Mouse (Mus musculus): ENCODE measurements around the gene Dkk2. TPM values are rescaled to one million over a fixed set of nuclear protein-coding genes. Genes with fewer than 3 reads are reported as not detected.
"Not testable (repeated sequence)": the region's sequence is repeated elsewhere in the genome, so short reads cannot be mapped to it uniquely, and the experiment has no call there.

Gene Dkk2
- polyA plus RNA-seq (2015; fragmentation: Nextera tagmentation; extraction: Ambion mirVana): 2.5 TPM in 2 replicates

- peak within 1 kb of the TSS; percentile 93 for H3K4me2 ChIP-seq
- no peak within 1 kb of the TSS for H3K27ac ChIP-seq
- peak; percentile 66 for ATAC-seq (ENCODE audit: borderline replicate concordance, extremely low read depth, low FRiP score, low TSS enrichment)
- H3K36me3 ChIP-seq: no peaks in the 10 kb centered on the region
- no peaks in the 10 kb centered on the region for H3K9me3 ChIP-seq
- H3K4me3 ChIP-seq: peak within 1 kb of the TSS; percentile 43
- H3K4me1 ChIP-seq: peaks cover 34% of the 10 kb centered on the region
- no peak within 1 kb of the TSS for H3K9ac ChIP-seq
- peaks cover 33% of the 10 kb centered on the region for H3K27me3 ChIP-seq
- WGBS: under 1% methylated on average over 33 of the region's 33 CpGs
Observed at GRCm38 (mm10) chr3:132085112-132085822, at the start of gene Dkk2. Gene Dkk2 (plus strand): TSS chr3:132085292.

DNA sequence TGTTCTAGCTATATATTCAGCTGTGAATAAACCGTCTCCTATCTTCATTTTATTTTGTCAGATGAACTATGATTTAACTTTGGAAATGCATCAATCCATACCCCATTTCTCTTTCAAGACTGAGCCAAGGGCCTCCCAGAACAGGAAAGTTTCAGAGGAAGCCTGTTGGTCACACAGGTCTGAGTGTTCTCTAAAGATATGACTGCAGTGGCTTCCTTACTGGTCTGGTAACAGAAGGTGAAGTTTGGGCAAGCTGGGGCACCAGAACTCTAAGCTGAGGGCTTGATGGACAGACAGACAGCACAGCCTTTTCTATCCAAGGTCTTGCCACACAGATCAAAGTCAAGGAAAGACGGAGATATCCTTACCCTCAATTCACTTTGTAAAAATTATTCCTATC, 48.4 kb upstream of the Dkk2 start:
- Histone ChIP-seq H3K27me3 (no peaks in the 10 kb centered on the region), H3K4me1 (0 out of 2 replicates have a peak, but pooled peaks cover 2% of the 10 kb centered on the region), H3K9me3 (no peaks in the 10 kb centered on the region), H3K36me3 (no peaks in the 10 kb centered on the region), H3K4me2 (no peak overlapping the region), H3K4me3 (no peak overlapping the region), H3K9ac (no peak overlapping the region), H3K27ac (no peak overlapping the region)
- WGBS: 85% methylated on average over 2 of the region's 2 CpGs
- ATAC-seq (ENCODE audit: borderline replicate concordance, extremely low read depth, low FRiP score, low TSS enrichment): no peak

- no peak overlapping the region for H3K9ac ChIP-seq
- no peaks in the 10 kb centered on the region for H3K36me3 ChIP-seq
- H3K27me3 ChIP-seq: no peaks in the 10 kb centered on the region
- H3K4me1 ChIP-seq: 0 out of 2 replicates have a peak, but pooled peaks cover 2% of the 10 kb centered on the region
- H3K27ac ChIP-seq: no peak overlapping the region
- 37% methylated on average over 10 of the region's 10 CpGs for WGBS
- no peak overlapping the region for H3K4me3 ChIP-seq
- ATAC-seq (ENCODE audit: borderline replicate concordance, extremely low read depth, low FRiP score, low TSS enrichment): no peak
- no peak overlapping the region for H3K4me2 ChIP-seq
- H3K9me3 ChIP-seq: no peaks in the 10 kb centered on the region
Observed at GRCm38 (mm10) chr3:132037670-132038069, 47.4 kb upstream of the Dkk2 start.

GRCm38 (mm10) chr3:132040066-132040465, 45.0 kb upstream of the Dkk2 start:
- WGBS: 62% methylated on average over 3 of the region's 3 CpGs
- H3K9me3 ChIP-seq: no peaks in the 10 kb centered on the region
- ATAC-seq (ENCODE audit: borderline replicate concordance, extremely low read depth, low FRiP score, low TSS enrichment): no peak
- no peak overlapping the region for H3K9ac ChIP-seq
- no peaks in the 10 kb centered on the region for H3K4me1 ChIP-seq
- H3K27me3 ChIP-seq: no peaks in the 10 kb centered on the region
- H3K27ac ChIP-seq: no peak overlapping the region
- H3K4me3 ChIP-seq: no peak overlapping the region
- no peak overlapping the region for H3K4me2 ChIP-seq
- H3K36me3 ChIP-seq: no peaks in the 10 kb centered on the region

- H3K4me2 ChIP-seq: no peak overlapping the region
- WGBS: 68% methylated on average over 8 of the region's 8 CpGs
- no peak overlapping the region for H3K4me3 ChIP-seq
- no peaks in the 10 kb centered on the region for H3K36me3 ChIP-seq
- no peak overlapping the region for H3K9ac ChIP-seq
- no peak for ATAC-seq (ENCODE audit: borderline replicate concordance, extremely low read depth, low FRiP score, low TSS enrichment)
- H3K9me3 ChIP-seq: no peaks in the 10 kb centered on the region
- no peaks in the 10 kb centered on the region for H3K27me3 ChIP-seq
- no peaks in the 10 kb centered on the region for H3K4me1 ChIP-seq
- H3K27ac ChIP-seq: no peak overlapping the region
Observed at GRCm38 (mm10) chr3:132050884-132051457, 34.1 kb upstream of the Dkk2 start.

- not testable (repeated sequence) for H3K4me3 ChIP-seq; H3K27me3 ChIP-seq; H3K27ac ChIP-seq; ATAC-seq (ENCODE audit: borderline replicate concordance, extremely low read depth, low FRiP score, low TSS enrichment); H3K4me1 ChIP-seq; H3K9ac ChIP-seq; H3K36me3 ChIP-seq; H3K4me2 ChIP-seq; H3K9me3 ChIP-seq
- WGBS: 67% methylated on average over 1 of the region's 1 CpGs
Observed at GRCm38 (mm10) chr3:132062816-132063215, 22.3 kb upstream of the Dkk2 start.

DNA sequence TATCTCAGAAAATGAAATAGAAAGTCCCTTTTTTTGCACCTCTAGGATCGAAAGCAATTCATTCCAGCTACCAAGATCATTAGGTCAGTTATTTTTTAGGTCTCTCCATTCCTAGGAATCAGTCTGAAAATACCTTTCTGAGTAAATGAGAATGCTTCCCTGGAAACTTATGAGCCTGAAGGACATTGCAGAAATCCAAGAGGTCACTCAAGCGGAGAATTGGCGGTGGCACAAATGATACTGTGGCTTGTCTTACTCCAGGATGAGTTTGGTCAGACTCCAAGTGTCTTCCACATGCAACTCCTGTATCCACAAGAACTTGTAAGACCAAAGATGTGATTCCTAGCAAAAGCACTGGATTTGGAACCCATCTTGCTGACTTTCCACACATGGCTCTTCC, 21.7 kb upstream of the Dkk2 start:
- WGBS: 93% methylated on average over 3 of the region's 3 CpGs
- H3K27me3 ChIP-seq: no peaks in the 10 kb centered on the region
- H3K27ac ChIP-seq: no peak overlapping the region
- H3K4me3 ChIP-seq: no peak overlapping the region
- no peaks in the 10 kb centered on the region for H3K36me3 ChIP-seq
- no peak overlapping the region for H3K9ac ChIP-seq
- H3K4me1 ChIP-seq: no peaks in the 10 kb centered on the region
- ATAC-seq (ENCODE audit: borderline replicate concordance, extremely low read depth, low FRiP score, low TSS enrichment): no peak
- H3K9me3 ChIP-seq: no peaks in the 10 kb centered on the region
- H3K4me2 ChIP-seq: no peak overlapping the region

DNA sequence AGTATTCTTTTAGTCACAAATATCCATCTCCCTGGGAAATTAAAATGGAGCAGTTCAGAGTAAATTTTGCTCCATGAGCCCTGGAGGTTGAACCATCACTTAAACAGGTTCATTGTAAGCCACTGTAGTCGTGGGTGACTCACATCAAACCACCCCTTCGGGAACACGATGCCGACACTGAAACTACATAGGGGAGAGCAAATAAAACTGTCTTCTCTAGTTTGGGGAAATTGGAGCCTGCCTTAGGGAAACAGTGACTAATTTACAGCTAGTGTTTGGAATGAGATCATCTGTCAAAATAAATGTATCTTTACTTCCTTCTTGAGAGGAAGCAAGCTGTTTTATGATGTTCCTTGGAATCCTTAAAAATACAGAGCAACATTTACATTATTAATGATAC, 21.1 kb upstream of the Dkk2 start:
- no peak overlapping the region for H3K9ac ChIP-seq
- H3K4me1 ChIP-seq: no peaks in the 10 kb centered on the region
- no peak overlapping the region for H3K4me3 ChIP-seq
- H3K36me3 ChIP-seq: no peaks in the 10 kb centered on the region
- H3K27me3 ChIP-seq: no peaks in the 10 kb centered on the region
- WGBS: 56% methylated on average over 4 of the region's 4 CpGs
- ATAC-seq (ENCODE audit: borderline replicate concordance, extremely low read depth, low FRiP score, low TSS enrichment): no peak
- H3K9me3 ChIP-seq: no peaks in the 10 kb centered on the region
- H3K4me2 ChIP-seq: no peak overlapping the region
- H3K27ac ChIP-seq: no peak overlapping the region

- Histone ChIP-seq H3K9me3 (no peaks in the 10 kb centered on the region), H3K9ac (no peak overlapping the region), H3K4me2 (no peak overlapping the region), H3K4me1 (no peaks in the 10 kb centered on the region), H3K27ac (no peak overlapping the region), H3K4me3 (no peak overlapping the region), H3K36me3 (no peaks in the 10 kb centered on the region), H3K27me3 (no peaks in the 10 kb centered on the region)
- WGBS: 69% methylated on average over 1 of the region's 1 CpGs
- ATAC-seq (ENCODE audit: borderline replicate concordance, extremely low read depth, low FRiP score, low TSS enrichment): no peak
Observed at GRCm38 (mm10) chr3:132064920-132065319, 20.2 kb upstream of the Dkk2 start.

GRCm38 (mm10) chr3:132070949-132071348, 14.1 kb upstream of the Dkk2 start:
- Histone ChIP-seq H3K27me3 (no peaks in the 10 kb centered on the region), H3K9ac (no peak overlapping the region), H3K27ac (no peak overlapping the region), H3K36me3 (no peaks in the 10 kb centered on the region), H3K4me1 (no peaks in the 10 kb centered on the region), H3K4me3 (no peak overlapping the region), H3K9me3 (no peaks in the 10 kb centered on the region), H3K4me2 (no peak overlapping the region)
- ATAC-seq (ENCODE audit: borderline replicate concordance, extremely low read depth, low FRiP score, low TSS enrichment): no peak
- 33% methylated on average over 2 of the region's 2 CpGs for WGBS

- no peaks in the 10 kb centered on the region for H3K9me3 ChIP-seq
Observed at GRCm38 (mm10) chr3:132084018-132084417, 1.1 kb upstream of the Dkk2 start.

GRCm38 (mm10) chr3:132084680-132085079, 412 bp upstream of the Dkk2 start:
- WGBS: 4% methylated on average over 8 of the region's 8 CpGs
- peak overlapping the region; percentile 43 for H3K4me3 ChIP-seq
- peaks cover 34% of the 10 kb centered on the region for H3K4me1 ChIP-seq
- peak overlapping the region; percentile 93 for H3K4me2 ChIP-seq
- no peak for ATAC-seq (ENCODE audit: borderline replicate concordance, extremely low read depth, low FRiP score, low TSS enrichment)
- H3K36me3 ChIP-seq: no peaks in the 10 kb centered on the region
- no peak overlapping the region for H3K27ac ChIP-seq
- no peaks in the 10 kb centered on the region for H3K9me3 ChIP-seq
- no peak overlapping the region for H3K9ac ChIP-seq
- H3K27me3 ChIP-seq: peaks cover 33% of the 10 kb centered on the region

More at GRCm38 (mm10) chr3:132084018-132084417, 1.1 kb upstream of the Dkk2 start:
- WGBS: 3% methylated on average over 13 of the region's 13 CpGs
- Histone ChIP-seq H3K4me1 (peaks cover 34% of the 10 kb centered on the region), H3K9ac (no peak overlapping the region), H3K36me3 (no peaks in the 10 kb centered on the region), H3K4me3 (peak overlapping the region; percentile 43), H3K4me2 (peak overlapping the region; percentile 93), H3K27ac (no peak overlapping the region), H3K27me3 (peaks cover 33% of the 10 kb centered on the region)
- ATAC-seq (ENCODE audit: borderline replicate concordance, extremely low read depth, low FRiP score, low TSS enrichment): peak; percentile 79; the same call in 1 of the 2 replicates
